Mouse (Mus musculus) layer of hippocampus, adult 9-10 months (tissue): ENCODE measurements around the gene Camk1g.

Experiments
- DNase-seq: peaks from one replicate; pipeline ENCODE4 v3.0.0; 2022; ENCODE audit warnings: low spot score

Gene Camk1g

DNA sequence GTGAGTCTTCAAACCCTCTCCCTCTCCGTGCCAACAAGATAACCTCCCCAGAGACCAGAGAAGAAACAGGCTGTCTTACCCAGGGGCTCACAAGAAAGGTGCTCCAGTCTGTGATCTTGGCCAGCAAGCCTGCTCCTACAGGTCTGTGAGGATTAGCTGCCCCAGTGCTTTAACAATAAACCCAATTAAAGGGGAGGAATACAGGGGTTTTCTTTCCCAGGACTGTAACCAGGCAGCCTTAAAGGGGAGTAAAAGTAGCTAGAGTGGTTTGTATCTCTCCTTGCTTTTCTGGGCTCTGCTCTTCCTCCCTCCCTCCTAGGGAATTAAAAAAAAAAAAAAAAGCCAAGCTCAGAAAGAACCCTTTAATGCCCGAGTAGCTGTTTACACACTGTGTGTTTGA is at the start of gene Camk1g:
Camk1g (minus strand) TSS at position 203 of the 400 bp plus-strand sequence.
- DNase-seq, result no peak

- DNase-seq, result no peak
Measured at GRCm38 (mm10) chr1:193419168-193419567, 49.1 kb upstream of the Camk1g start.

GRCm38 (mm10) chr1:193418656-193419055 is 48.6 kb upstream of the Camk1g start:
- DNase-seq, result no peak

DNA sequence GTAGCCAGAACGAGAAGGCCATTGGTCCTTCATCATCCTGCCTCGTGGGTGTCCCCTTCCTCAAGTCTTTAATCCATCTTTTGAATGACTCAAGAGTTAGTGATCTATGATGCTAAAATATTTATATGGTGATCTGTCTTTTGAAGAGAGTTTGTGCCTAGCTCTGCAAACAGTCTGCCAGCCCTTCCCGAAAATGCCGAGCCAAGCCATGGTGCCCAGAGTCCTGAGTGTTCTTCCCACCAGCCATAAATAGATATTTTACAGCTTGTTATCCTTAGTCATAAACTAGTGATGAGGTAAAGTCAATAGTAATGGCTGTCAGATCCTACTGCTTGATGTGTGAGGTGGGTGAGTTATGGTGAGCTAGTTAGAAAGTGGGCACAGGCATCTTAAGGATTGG is 44.0 kb upstream of the Camk1g start:
- no peak for DNase-seq

GRCm38 (mm10) chr1:193413368-193414000 is 43.4 kb upstream of the Camk1g start:
- DNase-seq, result no peak

DNA sequence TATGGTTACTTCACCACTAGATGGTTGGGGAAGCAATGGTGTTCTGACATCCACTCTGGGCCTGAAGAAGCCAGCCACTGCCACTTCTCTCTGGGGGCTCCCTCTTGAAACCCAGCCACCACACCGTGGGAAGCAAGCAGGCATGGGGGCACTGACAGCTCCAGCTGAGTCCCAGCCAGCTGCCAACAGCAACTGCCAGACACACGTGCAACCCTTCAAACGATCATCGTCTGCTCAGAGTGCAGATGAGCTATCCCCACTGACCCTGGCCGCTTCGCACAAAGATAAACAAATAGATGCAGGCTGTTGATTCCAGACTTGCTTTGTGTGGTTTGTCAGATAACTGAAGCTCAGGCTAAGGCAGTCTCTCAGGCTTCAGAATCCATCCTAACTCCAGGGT is 37.4 kb upstream of the Camk1g start:
- DNase-seq, result no peak

GRCm38 (mm10) chr1:193406059-193406642 is 36.1 kb upstream of the Camk1g start:
- no peak for DNase-seq

- DNase-seq, result no peak
Measured at GRCm38 (mm10) chr1:193401695-193402094, 31.6 kb upstream of the Camk1g start.

DNA sequence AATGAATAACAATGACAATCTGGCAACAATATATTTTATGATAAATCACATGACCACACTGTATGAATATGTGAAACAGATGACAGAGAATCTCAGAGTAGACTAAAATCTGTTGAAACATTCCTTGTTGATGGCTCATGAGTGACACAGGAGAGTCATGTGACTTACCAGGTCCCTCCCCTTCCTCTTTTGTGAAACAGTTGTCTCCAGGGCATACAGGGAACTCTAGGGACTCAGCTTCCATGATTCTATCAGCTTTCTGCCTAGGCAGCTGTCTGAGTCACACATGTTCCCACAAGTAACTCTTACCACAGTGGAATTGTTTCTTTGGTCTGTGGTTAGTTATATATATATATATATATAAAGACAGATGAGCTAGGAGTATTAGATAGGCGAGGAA is 30.2 kb upstream of the Camk1g start:
- DNase-seq, result no peak

GRCm38 (mm10) chr1:193398728-193399437 is 28.8 kb upstream of the Camk1g start:
- no peak for DNase-seq

DNA sequence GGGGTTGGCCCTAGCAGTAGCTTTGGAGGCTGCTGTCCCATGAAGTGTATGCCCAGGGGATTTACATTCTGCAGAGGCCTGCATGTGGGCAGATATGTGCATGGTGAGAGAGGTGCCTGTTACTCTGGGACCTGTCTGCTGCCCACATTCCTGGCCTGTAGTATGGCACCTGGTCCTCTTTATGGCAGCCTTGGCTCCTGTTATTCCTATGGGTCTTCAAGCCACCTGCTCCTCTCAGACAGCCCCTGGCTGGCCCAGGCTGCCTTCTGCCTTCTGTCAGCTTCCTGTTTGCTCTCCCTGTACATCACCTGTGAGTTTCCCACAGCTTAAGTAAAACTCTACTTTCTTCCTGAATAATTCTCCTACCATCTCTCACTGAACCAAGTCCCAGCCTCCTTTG is 27.0 kb upstream of the Camk1g start:
- DNase-seq, result no peak

DNA sequence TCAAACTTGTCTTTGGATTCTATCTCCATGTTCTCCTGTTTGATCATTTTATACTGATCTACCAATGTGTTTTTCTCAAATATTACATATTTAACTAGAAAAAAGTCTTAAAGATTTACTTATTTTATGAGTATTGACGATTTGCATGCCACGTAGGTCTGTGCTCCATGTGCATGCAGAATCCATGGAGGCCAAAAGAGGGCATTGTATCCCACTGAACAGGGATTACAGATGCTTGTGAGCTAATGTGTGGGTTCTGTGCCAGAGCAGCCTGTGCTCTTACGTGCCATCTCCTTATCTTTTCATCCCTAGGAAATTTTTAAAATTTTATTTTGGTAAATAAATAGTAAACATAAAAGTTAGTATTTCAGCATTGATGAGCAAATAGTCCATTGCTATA is 22.2 kb upstream of the Camk1g start:
- DNase-seq, result no peak

GRCm38 (mm10) chr1:193390004-193390403 is 19.9 kb upstream of the Camk1g start:
- no peak for DNase-seq

DNA sequence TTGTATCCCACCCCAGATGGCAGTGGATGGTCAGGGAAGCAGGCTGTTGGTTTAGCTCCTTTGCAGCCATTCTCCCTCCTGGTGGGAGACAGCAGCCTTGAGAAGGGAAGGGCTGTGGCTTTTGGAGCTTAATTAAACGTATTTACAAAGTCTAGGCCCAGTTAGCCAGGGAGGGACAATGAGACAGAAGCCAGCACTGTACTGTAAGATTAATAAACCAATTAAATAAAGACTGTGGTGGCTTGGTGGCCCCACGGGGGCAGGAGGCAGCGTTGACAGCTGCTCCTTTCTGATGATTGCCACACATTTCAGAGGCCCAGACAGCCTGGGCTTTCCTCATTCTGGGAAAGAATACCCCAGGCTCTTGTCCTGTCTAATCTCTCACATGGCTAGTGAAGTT is 19.4 kb upstream of the Camk1g start:
- DNase-seq, result no peak

DNA sequence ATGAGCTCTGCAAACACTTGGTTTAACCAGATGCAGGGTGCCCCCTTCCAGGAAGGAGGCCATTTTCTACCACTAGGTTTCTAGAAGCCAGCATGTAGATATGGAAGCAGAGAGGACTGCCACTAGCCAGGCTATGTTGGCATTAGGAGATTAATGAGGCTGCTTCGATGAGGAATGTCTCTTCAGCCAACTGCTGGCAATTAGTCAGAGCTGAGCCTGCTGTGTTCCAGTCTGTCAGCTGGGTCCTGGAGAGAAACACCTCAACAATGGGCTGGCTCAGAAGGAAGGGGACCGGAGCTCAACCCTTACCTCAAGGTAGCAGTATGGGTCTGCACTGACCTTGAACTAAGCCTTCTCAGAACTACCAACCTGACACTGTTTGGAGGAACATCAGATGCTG is 17.1 kb upstream of the Camk1g start:
- DNase-seq, result no peak

- DNase-seq, result peak; percentile 71
Measured at GRCm38 (mm10) chr1:193386136-193386535, 16.0 kb upstream of the Camk1g start.

- no peak for DNase-seq
Measured at GRCm38 (mm10) chr1:193382841-193383462, 12.9 kb upstream of the Camk1g start.

- no peak for DNase-seq
Measured at GRCm38 (mm10) chr1:193382435-193382834, 12.3 kb upstream of the Camk1g start.

DNA sequence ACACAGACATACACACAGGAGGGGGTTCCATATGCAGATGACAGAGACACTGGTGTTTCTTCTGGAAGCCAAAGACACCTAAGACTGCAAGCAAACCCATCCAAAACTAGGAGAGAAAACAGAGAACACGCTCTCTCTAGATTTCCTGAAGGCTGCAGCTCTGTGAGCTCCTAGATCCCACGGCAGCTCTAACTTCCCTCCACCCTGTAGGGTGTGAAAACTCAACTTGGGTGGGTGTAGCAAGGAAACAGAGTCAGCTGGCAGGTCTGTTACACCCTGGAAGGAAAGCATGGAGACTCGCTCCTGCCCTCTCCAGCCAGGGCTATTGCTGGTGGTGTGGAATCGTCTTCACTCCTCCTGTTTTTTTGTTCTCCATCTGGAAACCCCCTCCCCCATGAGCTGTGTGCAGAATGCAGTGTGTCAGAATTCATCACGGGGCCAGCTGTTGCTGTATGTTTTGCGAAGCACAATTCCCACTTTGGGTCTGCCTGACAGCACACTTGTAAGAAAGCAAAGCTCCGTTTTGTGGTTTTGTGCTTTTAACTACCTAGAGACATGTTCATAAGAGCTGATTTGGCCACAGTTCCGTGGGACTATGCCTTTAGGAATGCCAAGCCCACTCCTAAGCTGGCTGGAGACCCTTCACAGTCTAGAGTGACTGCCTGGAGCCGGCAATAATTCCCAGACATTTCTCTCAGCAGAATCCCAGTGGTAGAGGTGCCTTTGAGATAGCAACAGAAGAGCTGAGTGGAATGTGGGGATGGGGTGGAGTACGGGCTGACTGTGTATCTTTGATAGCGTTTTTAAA is 11.7 kb upstream of the Camk1g start:
- DNase-seq, result no peak

DNA sequence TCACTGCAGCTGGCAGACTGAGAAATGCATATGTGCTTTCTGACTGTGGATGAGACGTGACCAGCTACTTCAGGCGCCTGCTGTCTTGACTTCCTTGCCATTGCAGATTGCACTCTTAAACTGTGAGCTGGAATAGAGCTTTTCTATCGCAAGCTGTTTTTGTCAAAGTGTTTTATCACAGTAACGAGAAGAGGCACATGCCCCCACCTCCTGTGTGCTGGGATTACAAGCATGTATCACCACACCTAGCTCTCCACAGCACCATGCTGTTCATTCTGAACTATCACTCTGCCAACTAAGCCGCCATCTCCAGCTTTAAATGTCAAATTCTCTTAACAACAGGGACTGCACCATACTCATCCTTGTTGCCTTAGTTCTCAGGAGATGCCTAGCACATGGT is 10.8 kb upstream of the Camk1g start:
- no peak for DNase-seq

DNA sequence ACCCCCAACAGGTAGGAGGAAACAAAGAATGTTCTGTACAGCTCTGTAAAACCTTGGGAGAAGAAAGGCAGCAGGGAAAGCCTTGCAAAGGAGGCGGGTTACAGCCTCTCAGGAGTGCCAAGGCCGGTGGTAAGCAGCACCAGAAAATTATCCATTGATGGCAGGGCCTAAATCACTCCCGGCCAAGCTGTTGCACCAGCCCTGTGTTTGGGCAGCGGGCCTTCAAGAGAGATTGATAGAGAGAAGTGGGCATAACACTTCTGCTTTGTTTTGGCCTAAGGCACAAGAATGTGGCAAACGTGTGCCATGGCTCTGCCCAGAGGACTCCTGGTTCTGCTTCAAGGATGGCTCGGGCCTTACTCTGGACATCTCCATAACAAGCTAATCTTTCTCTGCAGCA is 9.5 kb upstream of the Camk1g start:
- DNase-seq, result no peak

- DNase-seq, result no peak
Measured at GRCm38 (mm10) chr1:193376478-193377134, 6.5 kb upstream of the Camk1g start.
